ENCODE assay signal across 9 mouse cellular contexts in genomic region chr9:15017791-15018755, GRCm38 (mm10). TPM values are rescaled to one million over a fixed set of nuclear protein-coding genes. Genes with fewer than 3 reads are reported as not detected.
DNase-seq lines count a peak whose midpoint lies in the region; ATAC-seq lines count a peak whose summit lies in the region.
"Had no signal": no experiment of that assay in that cellular context is flagged by ENCODE, and none has a peak within 500 bp of the region (broad histone marks: within the 10 kb centered on the region; RNA-seq: fewer than 3 reads in every experiment).

No protein-coding gene starts in this region.

- no peak overlapping the region for H3K9ac ChIP-seq in heart, embryonic 16.5 days (ENCODE audit: low read length)
- H3K9ac ChIP-seq: neural tube, embryonic 12.5 days had no signal

- H3K4me1 ChIP-seq in heart, embryonic 16.5 days (ENCODE audit: control insufficient read depth, insufficient read depth, low read length), result no peaks in the 10 kb centered on the region
- H3K4me1 ChIP-seq: neural tube, embryonic 12.5 days had no signal

- no peaks in the 10 kb centered on the region for H3K36me3 ChIP-seq in heart, embryonic 16.5 days (ENCODE audit: control insufficient read depth, insufficient read depth)

- no peak for DNase-seq in heart, postnatal 25 days (ENCODE audit: low spot score)
- peak; percentile 9 for DNase-seq in MEL-GATA-1-ER (ENCODE audit: extremely low read depth, low read depth)
- DNase-seq in spleen, adult 18-20 months, result peak; percentile 34 to 37
- DNase-seq in gastrocnemius, postnatal 4 days (ENCODE audit: low spot score in 2 of 2), result no peak
- DNase-seq in kidney, adult 11 months, result no peak

- no peak overlapping the region; the same call in 1 of the 2 replicates for H3K27ac ChIP-seq in heart, embryonic 16.5 days (ENCODE audit: low read length)
- H3K27ac ChIP-seq: neural tube, embryonic 12.5 days had no signal

- 63% methylated on average over 18 of the region's 18 CpGs for whole genome bisulfite sequencing in heart, embryonic 16.5 days

- H3K27me3 ChIP-seq in heart, embryonic 16.5 days (ENCODE audit: control insufficient read depth, insufficient read depth, low read length), result 0 out of 2 replicates have a peak, but pooled peaks cover 5% of the 10 kb centered on the region
- H3K27me3 ChIP-seq: neural tube, embryonic 12.5 days had no signal

- intact Hi-C loops in heart, postnatal 25 days (cut with DNase I), result loop anchor here (10.0 kb wide), 1 partner anchor 503 kb away; no protein-coding TSS in a partner anchor

- H3K4me2 ChIP-seq in heart, embryonic 16.5 days (ENCODE audit: low read depth, low read length), result no peak overlapping the region
- H3K4me2 ChIP-seq: neural tube, embryonic 12.5 days had no signal

- H3K9me3 ChIP-seq in heart, embryonic 16.5 days (replicated peaks; ENCODE audit: control insufficient read depth, low read length), result no peaks in the 10 kb centered on the region
- H3K9me3 ChIP-seq: neural tube, embryonic 12.5 days had no signal

- ATAC-seq in heart, embryonic 16.5 days (replicated peaks; ENCODE audit: extremely low read depth, insufficient read depth, low FRiP score), result peak; percentile 79
- ATAC-seq in inflammation-experienced regulatory T-cells, adult 6 months, result peak; percentile 81
- ATAC-seq in erythroid progenitor cell, adult 5-6 weeks (replicated peaks; ENCODE audit: low FRiP score, poor library complexity, severe bottlenecking), result no peak

- H3K4me3 ChIP-seq in heart, embryonic 16.5 days (ENCODE audit: low read length), result no peak overlapping the region
- H3K4me3 ChIP-seq: neural tube, embryonic 12.5 days had no signal

RNA-seq across cellular contexts. Expression of gene Panx1, which starts 27.2 kb away (rescaled TPM):
- polyA plus RNA-seq in heart, embryonic 16.5 days (2015; fragmentation: Nextera tagmentation; extraction: Ambion mirVana), result 16.8 and 20.5 TPM in 2 replicates
- total RNA-seq in heart, postnatal 25 days (2021), result 1 to 10 TPM; 3.8 to 4.7 TPM
- 10 to 100 TPM; 21.8 to 27.3 (median 22.6) TPM for polyA plus RNA-seq in inflammation-experienced regulatory T-cells, adult 6 months (2017; shearing (Covaris generic))
- 6.3 TPM in 1 of 2 replicates, not detected in the other for total RNA-seq in erythroid progenitor cell, adult 5-6 weeks (2015; ENCODE audit: low replicate concordance)
- 1.4 and 2.0 TPM in 2 replicates for total RNA-seq in erythroid progenitor cell, adult 5-6 weeks (2017; ENCODE audit: low replicate concordance)
- 10 to 100 TPM; 37.5 to 42.5 TPM for total RNA-seq in gastrocnemius, postnatal 4 days (2021)

Comparison
In these comparisons a context has a peak if more than half of its experiments do, and no peak if none do; other contexts are left out.
1. DNase-seq: peak in MEL-GATA-1-ER (single experiment) and spleen, adult 18-20 months (2 of 2); none in heart, postnatal 25 days (single experiment), gastrocnemius, postnatal 4 days (0 of 2) and kidney, adult 11 months (single experiment).
2. RNA of gene Panx1, which starts 27.2 kb away (total RNA-seq): 37.5 to 42.5 TPM in gastrocnemius, postnatal 4 days; 1.4 to 6.3 TPM in erythroid progenitor cell, adult 5-6 weeks and 3.8 to 4.7 TPM in heart, postnatal 25 days; every median in the first group is over 4 times any median in the second.